Mouse (Mus musculus): ENCODE measurements around the gene Tenm3.

The Tenm3 gene

DNA sequence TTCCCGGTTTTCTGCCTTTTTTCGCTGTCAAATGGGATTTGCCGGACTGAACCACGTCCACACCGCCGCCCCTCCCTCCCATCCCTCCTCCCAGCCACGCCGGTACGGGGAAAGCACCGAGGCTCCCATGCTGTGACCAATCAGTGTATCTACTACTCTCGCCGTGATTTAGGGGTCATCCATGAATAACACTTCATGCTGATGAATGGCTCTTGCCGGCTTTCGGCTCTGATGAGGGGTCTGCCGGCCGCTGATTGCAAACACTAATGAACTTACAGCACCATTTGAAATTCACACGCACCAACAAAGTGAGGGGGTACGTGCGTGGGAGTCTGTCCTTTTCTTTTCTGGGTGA is at the start of gene Tenm3:
TSS of gene Tenm3 (minus strand) at position 21 of the 355 bp plus-strand sequence.
- DNase-seq (ENCODE audit: low read depth): no peak

DNA sequence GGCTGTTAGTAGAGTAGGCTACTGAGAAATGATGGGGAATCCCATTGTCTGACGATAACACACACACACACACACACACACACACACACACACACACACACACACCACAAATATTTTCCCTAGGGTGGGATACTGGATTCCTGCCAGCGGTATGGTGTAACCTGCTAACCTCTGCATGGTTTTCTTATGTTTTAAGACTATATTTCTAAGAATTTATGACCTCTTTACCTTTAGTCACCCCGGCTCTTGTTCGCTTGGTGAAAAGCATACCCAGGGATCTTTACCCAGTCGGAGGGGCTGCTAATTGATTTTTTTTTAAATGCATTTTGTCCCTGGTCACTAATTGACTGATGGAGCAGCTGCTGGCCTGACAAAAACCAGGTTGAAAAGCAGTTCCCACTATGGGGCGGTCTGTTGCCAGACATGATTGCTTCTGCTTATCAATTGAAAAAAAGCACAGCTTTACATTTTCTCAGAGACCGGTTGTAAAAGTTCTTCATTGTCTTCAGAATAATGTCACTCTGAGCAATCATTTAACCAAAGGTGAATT is 46.5 kb upstream of the Tenm3 start:
- DNase-seq (ENCODE audit: low read depth): no peak

DNA sequence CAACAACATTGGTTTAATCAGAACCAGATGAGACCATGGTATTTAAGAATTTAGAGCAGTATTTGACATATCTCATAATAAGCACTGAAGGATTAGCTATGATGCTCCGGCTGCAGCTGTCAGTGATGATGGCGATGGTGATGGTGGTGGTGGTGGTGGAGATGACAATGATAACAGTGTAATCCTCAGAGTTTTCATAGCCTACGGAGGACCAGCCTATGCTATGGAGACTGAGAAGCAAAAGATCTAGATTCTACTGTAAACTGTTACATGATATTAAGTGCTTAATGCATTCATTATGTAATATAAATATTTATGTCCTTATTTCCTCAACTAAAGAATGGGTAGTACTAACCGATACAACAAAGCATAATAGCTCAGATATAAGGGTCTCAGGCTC is 40.5 kb upstream of the Tenm3 start:
- no peak for DNase-seq (ENCODE audit: low read depth)

DNA sequence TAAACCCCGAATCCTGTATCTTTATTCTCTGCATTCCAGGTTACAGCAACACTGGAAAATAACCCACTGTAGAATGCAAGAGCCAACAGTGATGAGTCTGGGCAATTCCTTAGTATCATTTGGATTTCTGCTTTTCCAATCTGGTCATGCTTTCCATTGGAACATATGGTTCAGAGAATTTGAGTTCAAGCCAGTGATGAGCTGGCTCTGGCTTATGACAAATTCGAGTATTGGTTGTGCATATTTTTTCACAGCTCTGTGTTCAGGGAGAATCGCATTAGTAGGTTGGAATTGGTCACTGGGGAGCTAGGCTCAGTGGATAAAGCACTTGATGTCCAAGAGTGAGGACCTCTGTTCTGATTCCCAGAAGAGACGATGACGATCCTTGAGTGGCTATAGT is 36.8 kb upstream of the Tenm3 start:
- no peak for DNase-seq (ENCODE audit: low read depth)

DNA sequence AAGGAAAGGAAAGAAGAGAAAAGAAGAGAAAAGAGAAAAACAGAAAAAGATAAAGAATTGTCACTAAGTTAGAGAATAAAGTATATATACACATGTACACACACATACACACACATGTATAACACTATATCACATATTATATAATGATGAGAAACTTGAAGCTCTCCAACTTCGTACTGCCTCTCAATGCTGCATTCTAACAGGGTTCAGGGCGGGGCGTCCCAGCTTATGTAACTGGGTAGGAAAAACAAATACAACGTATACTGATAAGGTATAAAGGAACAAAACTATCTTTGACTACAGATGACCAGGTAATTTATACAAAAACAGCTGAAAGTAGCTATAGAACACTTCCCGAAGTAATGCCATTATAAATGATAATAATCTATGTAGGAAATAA is 22.2 kb upstream of the Tenm3 start:
- no peak for DNase-seq (ENCODE audit: low read depth)

DNA sequence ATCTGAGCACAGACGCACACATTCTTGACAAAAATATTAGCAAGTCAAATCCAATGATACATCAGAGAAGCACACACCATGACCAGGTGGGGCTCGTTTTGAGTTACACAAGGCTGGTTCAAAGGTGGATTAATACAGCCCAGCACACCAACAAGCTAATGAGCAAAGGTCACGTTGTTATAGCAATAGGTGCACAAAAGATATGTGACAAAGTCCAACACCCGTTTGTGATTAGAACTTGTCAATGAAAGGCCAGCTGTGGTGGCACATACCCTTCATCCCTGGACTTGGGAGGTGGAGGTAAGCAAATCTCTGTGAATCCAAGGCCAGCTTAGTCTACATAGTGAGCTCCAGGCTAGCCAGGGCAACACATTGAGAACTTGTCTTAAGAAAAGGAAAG is 21.7 kb upstream of the Tenm3 start:
- DNase-seq (ENCODE audit: low read depth): no peak

DNA sequence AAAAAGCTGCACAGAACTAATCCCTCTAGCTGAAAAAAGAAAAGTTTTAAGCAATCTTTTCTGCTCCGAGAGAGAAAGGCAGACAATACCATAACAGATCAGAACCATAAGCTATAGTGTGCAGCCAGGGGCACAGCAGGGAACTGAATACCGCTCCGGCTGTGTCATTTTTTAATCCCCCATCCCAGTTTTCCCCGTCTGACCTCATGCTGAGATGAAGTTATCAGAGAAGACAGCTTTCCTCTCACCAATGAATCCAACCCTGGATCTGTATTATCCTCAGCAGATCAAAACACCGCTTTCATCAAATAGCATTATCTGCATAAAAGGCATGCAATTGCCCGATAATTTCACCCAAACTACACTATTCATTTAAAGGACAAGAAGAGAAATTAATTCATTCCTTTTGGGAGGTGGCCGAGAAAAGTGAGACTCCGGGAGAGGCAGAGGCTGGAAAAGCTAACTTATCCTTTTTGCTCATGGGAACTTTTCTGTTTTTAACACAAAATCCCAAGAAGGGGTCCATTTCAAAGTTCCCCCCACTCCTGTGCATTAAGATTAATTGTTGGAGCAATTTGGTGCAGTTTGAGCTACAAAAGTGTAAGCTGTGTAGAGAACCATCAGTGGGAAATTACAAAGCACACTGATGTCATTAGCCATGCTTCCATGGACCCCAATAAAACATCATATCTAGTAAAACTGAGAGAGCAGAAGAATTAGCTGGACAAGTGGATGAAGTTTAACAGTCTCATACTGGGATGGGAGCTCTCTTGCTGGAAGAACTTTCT is 6.7 kb upstream of the Tenm3 start:
- no peak for DNase-seq (ENCODE audit: low read depth)

DNA sequence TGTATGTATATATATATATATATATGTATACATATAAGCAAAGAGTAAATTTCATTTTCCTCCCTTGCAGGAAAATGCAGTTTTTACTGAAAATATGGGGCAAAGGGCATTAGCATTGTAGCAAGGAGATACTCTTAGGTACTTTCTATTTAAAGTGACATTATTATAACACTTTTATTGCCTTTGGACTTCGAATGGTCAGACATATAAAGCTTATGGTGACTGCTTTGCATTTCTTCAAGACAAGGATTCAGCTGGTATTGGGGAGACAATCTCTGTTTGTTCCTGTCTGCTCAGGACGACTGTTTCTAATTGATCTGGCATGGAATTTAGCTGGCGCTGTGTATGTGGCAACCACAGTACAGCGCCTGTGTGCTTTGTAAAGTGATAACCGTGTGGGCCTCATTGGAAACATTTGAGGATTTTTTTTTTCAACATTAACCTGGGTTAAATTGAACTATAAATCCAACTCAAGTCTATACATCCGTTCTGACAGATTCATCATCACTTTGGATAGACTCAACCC is 5.4 kb upstream of the Tenm3 start:
- DNase-seq (ENCODE audit: low read depth): no peak

DNA sequence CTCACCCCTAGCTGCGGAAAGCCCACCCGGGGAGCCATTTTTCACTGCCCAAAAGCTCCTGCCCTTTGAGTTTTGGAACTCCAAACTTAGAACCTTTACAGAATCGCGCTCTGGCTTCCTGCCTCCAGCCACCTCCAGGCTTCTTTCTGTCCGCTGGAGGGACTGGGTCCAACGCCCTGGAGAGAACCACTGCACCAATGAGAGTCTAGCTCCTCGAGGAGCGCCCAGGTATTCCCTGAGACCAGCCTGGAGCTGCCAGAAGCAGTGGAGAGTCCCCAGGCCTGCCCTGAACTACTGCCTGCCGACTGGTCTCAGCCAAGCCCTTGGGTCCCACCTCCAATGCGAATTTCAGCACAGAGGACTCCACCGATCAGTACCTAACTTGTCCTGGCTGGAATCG is 1.2 kb upstream of the Tenm3 start:
- DNase-seq (ENCODE audit: low read depth): no peak

DNA sequence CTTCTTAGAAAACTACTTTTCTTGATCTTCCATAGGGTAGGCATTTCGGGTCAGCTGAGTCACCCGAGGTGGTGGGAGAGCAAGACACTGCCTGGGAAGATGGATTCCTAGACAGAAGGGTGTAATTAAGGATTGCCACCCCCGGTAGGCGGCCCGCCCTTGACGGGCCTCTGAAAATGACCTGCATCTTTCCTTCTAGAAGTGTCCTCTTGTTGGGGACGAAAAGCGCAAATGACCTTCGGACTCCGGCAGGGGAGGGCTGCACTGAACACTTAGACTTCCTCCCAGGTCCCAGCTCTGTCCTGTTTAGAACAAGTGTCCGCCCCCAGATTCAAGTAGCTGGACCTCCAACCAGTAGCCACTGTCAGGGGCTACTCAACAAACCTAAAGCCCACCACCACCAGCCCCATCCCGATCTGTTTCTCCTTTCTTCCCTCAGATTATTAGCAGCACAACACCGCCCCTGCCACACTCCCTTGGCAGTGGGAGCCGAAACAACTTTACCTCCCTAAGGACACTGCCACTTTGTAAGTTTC is 687 bp upstream of the Tenm3 start:
- DNase-seq (ENCODE audit: low read depth): no peak

DNA sequence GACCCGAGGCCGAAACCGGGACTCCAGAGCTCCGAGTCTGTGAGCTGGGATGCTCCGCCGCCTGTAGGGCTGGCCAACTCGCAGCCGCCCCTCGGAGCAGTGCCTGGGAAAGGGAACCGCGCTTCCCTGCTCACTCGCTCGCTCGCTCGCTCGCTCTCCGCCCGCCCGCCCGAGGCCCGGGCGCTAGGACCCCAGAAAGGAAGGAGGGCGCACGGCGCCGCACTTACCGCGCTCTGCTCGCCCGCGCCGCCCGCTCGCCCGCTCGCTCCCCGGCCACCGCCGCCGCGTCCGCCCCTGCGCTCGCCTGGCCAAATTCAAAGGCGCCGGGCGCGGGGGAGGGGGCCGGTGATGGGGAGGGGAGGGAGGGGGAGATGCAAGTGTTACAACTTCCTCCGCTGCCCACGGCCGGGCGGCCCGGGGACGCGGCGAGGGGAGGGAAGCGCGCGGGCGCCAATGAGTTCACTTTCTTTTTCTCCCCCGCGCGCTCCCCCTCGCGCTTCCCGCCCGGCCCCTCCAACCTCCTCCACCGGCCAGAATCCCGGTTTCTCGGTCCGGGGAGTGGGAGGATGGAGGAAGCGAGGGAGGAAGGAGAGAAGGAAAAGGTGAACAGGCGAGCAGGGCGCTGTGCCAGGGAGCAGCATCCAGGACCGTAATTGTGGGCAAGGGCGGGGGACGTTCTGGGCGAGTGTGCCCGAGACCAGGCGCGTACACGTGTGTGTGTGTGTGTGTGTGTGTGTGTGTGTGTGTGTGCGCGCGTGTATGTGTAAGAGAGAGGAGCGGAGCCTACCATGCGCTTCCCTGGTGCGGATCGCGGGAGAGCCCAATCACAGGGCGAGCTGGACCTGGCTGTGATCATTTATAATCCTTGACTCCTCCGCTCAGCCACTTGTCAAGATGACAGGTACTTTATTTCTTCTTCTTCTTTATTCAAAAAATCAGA is 490 bp downstream of the Tenm3 start:
- no peak for DNase-seq (ENCODE audit: low read depth)

DNA sequence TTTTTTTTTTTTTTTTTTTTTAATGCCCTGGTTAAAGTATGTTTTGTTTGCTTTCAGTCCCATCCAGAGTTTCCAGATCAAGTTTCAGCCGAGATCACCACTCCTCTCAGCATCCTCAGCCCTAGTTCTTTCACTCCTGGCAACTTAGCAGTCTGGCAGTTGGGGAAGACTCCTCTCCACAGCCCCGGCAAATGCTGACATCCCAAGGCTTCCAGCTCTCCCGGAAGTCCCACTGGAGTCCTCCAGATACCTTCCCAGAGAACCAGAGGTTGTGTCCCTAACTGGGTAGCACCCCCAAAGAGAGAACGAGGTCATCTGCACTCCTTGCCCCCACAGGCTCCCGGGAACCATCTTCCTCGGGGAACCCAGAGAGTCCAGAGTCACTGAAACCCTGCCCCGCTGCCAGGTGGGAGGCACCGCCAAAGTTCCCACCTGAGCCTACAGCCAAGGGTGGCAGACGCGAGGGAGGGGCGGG is 1.2 kb downstream of the Tenm3 start:
- no peak for DNase-seq (ENCODE audit: low read depth)

DNA sequence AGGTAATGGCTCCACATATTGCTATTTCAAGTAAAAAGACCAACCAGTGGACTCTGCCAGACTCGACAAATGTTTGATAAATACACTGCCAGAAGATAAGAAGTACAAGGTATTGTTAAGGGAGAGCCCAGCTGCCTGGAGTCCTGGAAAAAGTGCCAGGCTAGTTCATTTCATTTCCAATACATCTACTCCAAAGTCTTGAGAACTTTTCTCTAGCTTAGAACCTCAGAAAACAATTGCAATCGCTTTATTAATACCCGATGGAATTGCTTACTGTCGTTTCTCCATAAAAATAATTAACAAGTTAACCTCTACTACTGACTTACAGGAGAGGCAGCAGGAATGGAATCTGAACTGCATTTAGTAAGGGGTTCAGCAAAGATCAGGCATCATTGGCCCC is 1.7 kb downstream of the Tenm3 start:
- no peak for DNase-seq (ENCODE audit: low read depth)

DNA sequence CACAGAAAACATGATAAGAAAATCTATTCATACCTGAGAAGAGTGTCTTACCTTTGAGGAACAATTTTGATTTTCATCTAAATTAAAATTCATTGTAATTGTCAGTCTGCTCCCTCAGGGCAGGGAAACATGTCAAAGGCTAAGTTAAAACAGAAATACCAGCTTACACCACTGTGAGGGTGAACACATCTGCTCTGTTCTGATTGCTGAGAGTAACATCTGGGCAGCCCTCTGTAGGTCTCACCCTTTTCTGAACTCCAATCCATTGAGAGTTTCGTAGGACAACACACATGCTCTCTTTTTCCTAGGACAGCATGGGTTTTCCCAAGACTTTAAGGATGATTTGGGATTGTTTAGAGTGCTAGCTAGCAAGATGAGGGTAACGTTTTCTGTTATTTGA is 8.0 kb downstream of the Tenm3 start:
- DNase-seq (ENCODE audit: low read depth): no peak

DNA sequence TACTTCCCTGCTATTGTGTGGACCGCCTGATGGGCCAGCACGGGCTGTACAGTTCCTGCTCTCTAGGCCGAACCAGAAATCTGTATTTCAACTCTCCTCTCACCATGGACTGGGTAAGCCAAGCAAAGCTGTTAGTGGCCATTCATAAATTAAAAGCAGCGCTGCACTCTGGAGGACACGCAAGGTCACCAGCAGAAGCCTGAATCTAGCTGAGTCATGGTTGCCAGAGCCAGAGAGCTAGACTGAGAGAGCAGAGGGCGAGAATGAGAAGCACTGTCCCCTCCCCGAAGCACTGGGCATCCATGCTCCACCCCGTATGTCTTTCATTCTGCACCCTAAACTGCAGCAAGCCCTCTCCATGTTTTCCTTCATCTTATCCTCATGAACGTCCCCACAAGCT is 16.3 kb downstream of the Tenm3 start:
- DNase-seq (ENCODE audit: low read depth): no peak

DNA sequence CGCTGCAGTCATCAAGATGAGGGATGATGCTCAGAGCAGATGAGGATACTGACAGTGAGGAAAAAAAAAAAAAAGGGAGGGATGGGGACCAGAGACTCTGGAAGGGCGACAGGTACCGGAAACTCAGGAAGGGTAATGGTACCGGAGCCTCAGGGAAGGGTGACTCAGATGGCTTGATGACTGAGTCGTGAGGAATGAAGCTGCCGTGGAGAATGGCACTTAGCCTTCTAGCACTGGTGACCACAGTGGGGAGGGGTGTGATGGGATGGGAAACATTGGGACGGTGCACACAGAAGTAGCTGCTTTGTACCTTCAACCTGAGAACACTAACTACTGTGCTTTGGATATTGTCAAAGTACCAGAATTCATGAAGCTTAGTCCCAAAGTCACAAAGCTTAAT is 18.1 kb downstream of the Tenm3 start:
- DNase-seq (ENCODE audit: low read depth): no peak

DNA sequence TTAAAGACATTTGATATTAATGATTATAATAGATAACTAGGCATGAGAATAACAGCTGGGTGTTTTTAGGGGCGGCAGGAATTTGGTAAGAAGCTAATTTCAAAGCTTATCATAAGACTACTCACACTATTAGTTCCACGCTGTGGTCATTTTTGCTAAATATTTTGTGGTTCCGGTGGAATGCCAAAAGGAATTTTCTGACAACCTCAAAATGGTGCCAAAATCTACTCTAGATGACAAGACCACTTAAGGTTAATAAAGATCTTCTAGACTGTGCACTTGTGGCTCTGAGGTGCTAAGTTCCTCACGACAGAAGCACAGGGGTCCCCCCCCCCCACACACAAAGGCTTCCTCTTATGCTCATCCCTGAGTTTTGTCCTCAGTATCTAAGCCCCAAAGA is 21.5 kb downstream of the Tenm3 start:
- no peak for DNase-seq (ENCODE audit: low read depth)

DNA sequence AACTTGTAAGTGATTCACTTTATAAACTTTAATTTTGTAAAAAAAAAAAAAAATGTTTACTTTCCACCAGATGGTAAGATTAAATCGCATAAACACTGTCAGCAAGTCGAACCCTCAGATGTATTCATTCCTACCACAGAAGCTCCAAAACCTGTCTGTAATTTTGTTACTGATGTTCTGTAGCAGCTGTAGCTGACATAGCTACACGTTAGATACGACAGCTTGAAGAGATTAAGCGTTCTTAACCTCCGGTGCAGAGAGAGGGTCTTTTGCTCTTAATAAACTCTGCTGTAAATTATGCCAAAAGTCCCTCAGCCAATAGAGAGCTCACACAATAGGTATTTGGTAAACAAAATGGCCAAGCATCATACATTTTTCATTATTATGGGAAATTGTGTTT is 23.8 kb downstream of the Tenm3 start:
- DNase-seq (ENCODE audit: low read depth): no peak

DNA sequence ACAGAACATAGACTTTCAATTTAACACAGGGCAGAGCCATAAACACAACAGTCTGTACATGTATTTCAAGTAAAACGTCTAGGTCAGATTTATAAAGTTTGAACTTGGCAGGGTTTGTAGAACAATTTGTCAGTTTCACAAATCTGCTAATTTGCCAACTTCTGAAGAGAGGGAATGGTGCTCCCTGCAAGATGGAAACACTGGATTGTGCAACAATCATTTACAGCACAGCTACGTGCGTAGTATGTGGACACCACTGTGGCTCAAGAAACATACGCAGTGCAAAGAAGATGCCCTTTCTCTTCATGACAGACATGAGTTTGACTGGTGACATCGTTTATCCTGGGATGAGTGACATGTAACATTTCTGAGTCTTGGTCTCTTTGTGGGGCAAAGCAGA is 24.4 kb downstream of the Tenm3 start:
- DNase-seq (ENCODE audit: low read depth): no peak

DNA sequence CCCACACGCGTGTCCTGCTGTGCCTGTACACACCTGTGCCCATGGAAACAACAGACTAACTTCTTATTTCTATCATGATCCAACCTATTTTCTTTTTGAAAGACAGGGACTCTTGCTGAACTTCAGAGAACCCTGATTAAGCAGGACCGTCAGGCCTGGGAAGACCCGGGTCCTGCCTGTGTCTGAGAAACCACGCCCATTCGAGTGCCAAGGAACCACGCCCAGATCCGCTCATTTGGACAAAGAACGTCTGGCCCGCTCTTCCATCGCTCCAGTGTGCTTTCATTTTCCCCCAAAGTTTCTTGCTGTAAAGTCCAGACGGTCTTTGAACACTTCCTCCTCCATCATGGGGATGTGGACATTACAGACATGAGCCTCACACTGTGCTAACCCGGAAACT is 26.8 kb downstream of the Tenm3 start:
- DNase-seq (ENCODE audit: low read depth): no peak

DNA sequence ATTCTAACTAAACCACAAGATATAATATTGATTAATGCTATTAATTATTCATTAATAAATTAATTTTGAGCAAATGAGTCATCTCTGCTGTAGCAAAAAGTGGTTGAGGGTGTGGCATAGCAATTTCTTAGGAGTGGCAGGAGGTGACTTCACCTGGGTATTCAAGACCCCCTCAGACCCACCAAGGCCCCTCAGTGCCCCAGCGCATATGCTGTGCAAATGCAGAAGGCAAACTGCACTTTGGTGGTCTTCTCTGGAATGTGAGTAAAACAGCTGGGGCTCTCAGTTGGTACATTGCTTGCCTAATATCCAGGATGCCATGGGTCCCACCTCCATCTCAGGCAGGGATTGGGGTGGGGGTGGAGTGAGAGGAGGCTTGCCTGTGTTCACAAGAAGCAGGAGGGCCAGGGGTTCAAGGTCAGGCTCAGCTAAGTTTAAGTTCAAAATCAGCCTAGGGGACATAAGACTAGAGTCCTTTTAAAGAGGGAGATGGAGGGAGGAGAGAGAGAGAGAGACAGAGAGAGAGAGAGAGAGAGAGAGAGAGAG is 31.5 kb downstream of the Tenm3 start:
- DNase-seq (ENCODE audit: low read depth): no peak

DNA sequence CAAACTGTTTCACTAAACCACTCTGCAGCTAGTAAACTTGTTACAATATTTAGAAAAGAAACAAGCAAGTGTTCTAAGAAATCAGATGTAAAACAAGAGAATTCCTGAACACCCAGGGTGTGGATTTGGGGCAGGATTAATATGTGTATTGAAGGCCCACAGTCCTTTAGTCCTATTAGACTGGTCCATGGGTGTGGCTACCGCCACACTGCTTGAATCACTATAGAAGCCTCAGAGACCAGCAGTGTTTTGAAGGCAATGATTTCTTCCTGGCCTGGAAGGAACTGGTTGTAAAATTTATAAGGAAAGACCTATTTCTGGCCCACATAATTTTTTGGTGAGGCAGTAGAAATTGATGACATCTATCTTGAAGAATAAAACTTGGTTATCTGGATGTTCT is 33.1 kb downstream of the Tenm3 start:
- DNase-seq (ENCODE audit: low read depth): no peak
